Mouse (Mus musculus) liver, embryonic 13.5 days (tissue): ENCODE data around the gene Stat5a. TPM values are rescaled to one million over a fixed set of nuclear protein-coding genes. Genes with fewer than 3 reads are reported as not detected.

Experiments used
- ATAC-seq: fragments of 200-750 bp; cut with Nextera tagmentation; 2 replicates; pipeline ENCODE4 v1.8.0; 2017; ENCODE audit warnings: low read depth, mild to moderate bottlenecking, moderate number of reproducible peaks, moderate library complexity
- DNase-seq: peaks from one replicate; pipeline ENCODE4 v3.0.0; 2022
- H3K27ac ChIP-seq: fragments of 300-500 bp; sonication (generic); 2 replicates; pipeline ENCODE4 v1.5.1; 2015; ENCODE audit warnings: moderate library complexity, mild to moderate bottlenecking, inconsistent platforms
- H3K27me3 ChIP-seq: fragments of 300-500 bp; sonication (generic); 2 replicates; pipeline ENCODE4 v1.6.1; 2015; ENCODE audit warnings: mild to moderate bottlenecking, inconsistent platforms
- H3K36me3 ChIP-seq: fragments of 300-500 bp; sonication (generic); 2 replicates; pipeline ENCODE4 v1.6.1; 2015; ENCODE audit warnings: mild to moderate bottlenecking, inconsistent platforms
- H3K4me1 ChIP-seq: fragments of 300-500 bp; sonication (generic); replicated peaks from 2 replicates; pipeline ENCODE4 v1.6.1; 2015; ENCODE audit warnings: inconsistent platforms
- H3K4me2 ChIP-seq: fragments of 300-500 bp; sonication (generic); 2 replicates; pipeline ENCODE4 v1.6.1; 2015; ENCODE audit warnings: inconsistent platforms, mild to moderate bottlenecking, moderate library complexity
- H3K4me3 ChIP-seq: fragments of 300-500 bp; sonication (generic); replicated peaks from 2 replicates; pipeline ENCODE4 v1.5.1; 2015; ENCODE audit warnings: mild to moderate bottlenecking, inconsistent platforms
- H3K9ac ChIP-seq: fragments of 300-500 bp; sonication (generic); 2 replicates; pipeline ENCODE4 v1.6.1; 2015; ENCODE audit warnings: mild to moderate bottlenecking, inconsistent platforms
- H3K9me3 ChIP-seq: fragments of 300-500 bp; sonication (generic); replicated peaks from 2 replicates; pipeline ENCODE4 v1.6.1; 2016; ENCODE audit warnings: inconsistent platforms
- WGBS: fragments of 180-500 bp; shearing (Covaris S2); methylation state at CpG from one replicate; pipeline ENCODE4 v1.1.7; 2015; ENCODE audit not compliant: insufficient replicate concordance; 5-methylcytosine and 5-hydroxymethylcytosine counted together
- polyA plus RNA-seq: library from polyadenylated mRNA; unstranded; fragments of >200 nt; fragmentation: Nextera tagmentation; extraction: Ambion mirVana; gene quantifications from 2 replicates; pipeline ENCODE4 v1.2.1, GENCODE M21; 2015

Stat5a gene
- polyA plus RNA-seq, 1 experiment from 2014 or later: 11.1 TPM

- peak overlapping the region; percentile 55 for H3K27ac ChIP-seq
- no peaks in the 10 kb centered on the region for H3K27me3 ChIP-seq
- H3K36me3 ChIP-seq: peaks cover 5% of the 10 kb centered on the region; the same call in 1 of the 2 replicates
- DNase-seq: no peak
- no peak overlapping the region for H3K4me2 ChIP-seq
- WGBS: 79% methylated on average over 9 of the region's 9 CpGs
- H3K9ac ChIP-seq: no peak overlapping the region
- peaks cover 4% of the 10 kb centered on the region; the same call in 1 of the 2 replicates for H3K9me3 ChIP-seq
- no peak overlapping the region for H3K4me3 ChIP-seq
- H3K4me1 ChIP-seq: peaks cover 46% of the 10 kb centered on the region
- ATAC-seq: peak; percentile 49
Observed at GRCm38 (mm10) chr11:100836923-100837702, 22.0 kb upstream of the Stat5a start.

GRCm38 (mm10) chr11:100838894-100839293 lies 20.3 kb upstream of the Stat5a start:
- no peak overlapping the region for H3K4me2 ChIP-seq
- H3K9me3 ChIP-seq: peaks cover 4% of the 10 kb centered on the region; the same call in 1 of the 2 replicates
- no peaks in the 10 kb centered on the region for H3K27me3 ChIP-seq
- H3K9ac ChIP-seq: no peak overlapping the region
- 60% methylated on average over 9 of the region's 9 CpGs for WGBS
- H3K36me3 ChIP-seq: peaks cover 9% of the 10 kb centered on the region; the same call in 1 of the 2 replicates
- H3K27ac ChIP-seq: no peak overlapping the region
- DNase-seq: no peak
- peaks cover 36% of the 10 kb centered on the region for H3K4me1 ChIP-seq
- no peak for ATAC-seq
- no peak overlapping the region for H3K4me3 ChIP-seq

DNA sequence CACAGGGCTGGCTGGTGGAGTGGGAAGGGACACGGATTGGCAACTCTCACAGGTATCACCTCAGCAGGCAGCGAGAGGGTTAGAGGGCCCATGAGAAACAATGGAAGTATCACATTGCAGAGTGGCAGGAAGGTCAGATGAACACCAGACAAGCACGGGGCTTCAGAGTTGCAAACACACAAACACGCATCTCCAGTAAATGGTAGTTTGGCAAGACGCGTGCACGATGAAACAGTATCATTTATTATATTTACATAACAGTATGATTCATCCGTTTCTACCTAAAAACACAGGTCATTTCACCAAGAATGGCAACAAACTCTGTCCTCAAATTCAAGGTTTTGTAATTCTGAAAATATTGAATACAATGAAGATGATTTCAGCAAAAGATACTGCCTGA lies 19.6 kb upstream of the Stat5a start:
- ATAC-seq (no peak), DNase-seq (no peak)
- H3K4me2 ChIP-seq: no peak overlapping the region
- peaks cover 4% of the 10 kb centered on the region; the same call in 1 of the 2 replicates for H3K9me3 ChIP-seq
- peaks cover 9% of the 10 kb centered on the region; the same call in 1 of the 2 replicates for H3K36me3 ChIP-seq
- WGBS: 77% methylated on average over 8 of the region's 8 CpGs
- H3K9ac ChIP-seq: no peak overlapping the region
- no peaks in the 10 kb centered on the region for H3K27me3 ChIP-seq
- H3K27ac ChIP-seq: no peak overlapping the region
- no peak overlapping the region for H3K4me3 ChIP-seq
- H3K4me1 ChIP-seq: peaks cover 36% of the 10 kb centered on the region

- H3K4me2 ChIP-seq: peak overlapping the region; percentile 40
- peak overlapping the region; percentile 36; the same call in 1 of the 2 replicates for H3K9ac ChIP-seq
- peaks cover 12% of the 10 kb centered on the region; the same call in 1 of the 2 replicates for H3K36me3 ChIP-seq
- H3K27ac ChIP-seq: peak overlapping the region; percentile 58
- no peak overlapping the region for H3K4me3 ChIP-seq
- peaks cover 40% of the 10 kb centered on the region for H3K4me1 ChIP-seq
- peak; percentile 30; the same call in 1 of the 2 replicates for ATAC-seq
- no peaks in the 10 kb centered on the region for H3K27me3 ChIP-seq
- 39% methylated on average over 12 of the region's 12 CpGs for WGBS
- peaks cover 4% of the 10 kb centered on the region; the same call in 1 of the 2 replicates for H3K9me3 ChIP-seq
- no peak for DNase-seq
Observed at GRCm38 (mm10) chr11:100840866-100841265, 18.3 kb upstream of the Stat5a start.

- Histone ChIP-seq H3K4me3 (no peak overlapping the region), H3K4me2 (0 out of 2 replicates have a peak overlapping the region, but pooled peaks have one; percentile 11), H3K4me1 (peaks cover 50% of the 10 kb centered on the region), H3K36me3 (peaks cover 12% of the 10 kb centered on the region; the same call in 1 of the 2 replicates), H3K9me3 (peaks cover 4% of the 10 kb centered on the region; the same call in 1 of the 2 replicates), H3K27ac (peak overlapping the region; percentile 7), H3K27me3 (no peaks in the 10 kb centered on the region), H3K9ac (no peak overlapping the region)
- WGBS: 78% methylated on average over 7 of the region's 7 CpGs
- ATAC-seq (no peak), DNase-seq (no peak)
Observed at GRCm38 (mm10) chr11:100842025-100842424, 17.1 kb upstream of the Stat5a start.

GRCm38 (mm10) chr11:100843070-100843669 lies 16.0 kb upstream of the Stat5a start:
- no peaks in the 10 kb centered on the region for H3K27me3 ChIP-seq
- H3K9ac ChIP-seq: no peak overlapping the region
- H3K4me3 ChIP-seq: no peak overlapping the region
- no peak overlapping the region for H3K4me2 ChIP-seq
- DNase-seq (no peak), ATAC-seq (no peak)
- 88% methylated on average over 8 of the region's 8 CpGs for WGBS
- H3K4me1 ChIP-seq: peaks cover 61% of the 10 kb centered on the region
- H3K9me3 ChIP-seq: no peaks in the 10 kb centered on the region
- no peak overlapping the region for H3K27ac ChIP-seq
- 0 out of 2 replicates have a peak, but pooled peaks cover 8% of the 10 kb centered on the region for H3K36me3 ChIP-seq

- no peak for DNase-seq
- no peak for ATAC-seq
Observed at GRCm38 (mm10) chr11:100844121-100844520, 15.0 kb upstream of the Stat5a start.

GRCm38 (mm10) chr11:100845793-100846192 lies 13.4 kb upstream of the Stat5a start:
- WGBS: 81% methylated on average over 6 of the region's 6 CpGs

More at GRCm38 (mm10) chr11:100844121-100844520, 15.0 kb upstream of the Stat5a start:
- WGBS: 82% methylated on average over 4 of the region's 4 CpGs
- Histone ChIP-seq H3K4me2 (no peak overlapping the region), H3K36me3 (0 out of 2 replicates have a peak, but pooled peaks cover 8% of the 10 kb centered on the region), H3K4me3 (no peak overlapping the region), H3K27ac (no peak overlapping the region), H3K4me1 (peaks cover 67% of the 10 kb centered on the region), H3K9me3 (no peaks in the 10 kb centered on the region), H3K27me3 (no peaks in the 10 kb centered on the region), H3K9ac (no peak overlapping the region)

GRCm38 (mm10) chr11:100847572-100847971 lies 11.6 kb upstream of the Stat5a start:
- peaks cover 10% of the 10 kb centered on the region for H3K27me3 ChIP-seq
- H3K9ac ChIP-seq: 0 out of 2 replicates have a peak overlapping the region, but pooled peaks have one; percentile 95
- peak overlapping the region; percentile 96; the same call in 1 of the 2 replicates for H3K4me2 ChIP-seq
- peaks cover 65% of the 10 kb centered on the region for H3K4me1 ChIP-seq
- ATAC-seq (no peak), DNase-seq (no peak)
- 79% methylated on average over 4 of the region's 4 CpGs for WGBS
- H3K9me3 ChIP-seq: no peaks in the 10 kb centered on the region
- H3K4me3 ChIP-seq: no peak overlapping the region
- H3K36me3 ChIP-seq: 0 out of 2 replicates have a peak, but pooled peaks cover 2% of the 10 kb centered on the region
- no peak overlapping the region for H3K27ac ChIP-seq

More at GRCm38 (mm10) chr11:100845793-100846192, 13.4 kb upstream of the Stat5a start:
- Histone ChIP-seq H3K4me3 (no peak overlapping the region), H3K9ac (no peak overlapping the region), H3K27ac (no peak overlapping the region), H3K36me3 (0 out of 2 replicates have a peak, but pooled peaks cover 8% of the 10 kb centered on the region), H3K27me3 (peaks cover under 1% of the 10 kb centered on the region; the same call in 1 of the 2 replicates), H3K9me3 (no peaks in the 10 kb centered on the region), H3K4me1 (peaks cover 65% of the 10 kb centered on the region), H3K4me2 (no peak overlapping the region)
- ATAC-seq: no peak
- no peak for DNase-seq

- peak overlapping the region; percentile 95; the same call in 1 of the 2 replicates for H3K9ac ChIP-seq
- H3K27me3 ChIP-seq: peaks cover 14% of the 10 kb centered on the region
- ATAC-seq (no peak), DNase-seq (no peak)
- 19% methylated on average over 4 of the region's 4 CpGs for WGBS
- H3K9me3 ChIP-seq: no peaks in the 10 kb centered on the region
- H3K4me3 ChIP-seq: peak overlapping the region; percentile 92
- 0 out of 2 replicates have a peak, but pooled peaks cover 2% of the 10 kb centered on the region for H3K36me3 ChIP-seq
- 0 out of 2 replicates have a peak overlapping the region, but pooled peaks have one; percentile 90 for H3K27ac ChIP-seq
- peak overlapping the region; percentile 96 for H3K4me2 ChIP-seq
- peaks cover 62% of the 10 kb centered on the region for H3K4me1 ChIP-seq
Observed at GRCm38 (mm10) chr11:100848080-100848479, 11.1 kb upstream of the Stat5a start.
